Mouse (Mus musculus) cerebellum, adult 11 months (tissue): ENCODE data around the gene Serpinf2.
A peak's percentile ranks its signal among the peaks of the same experiment; 100 is the strongest.
"Not testable (repeated sequence)": the region's sequence is repeated elsewhere in the genome, so short reads cannot be mapped to it uniquely, and the experiment has no call there.

Experiments
- DNase-seq: peaks from one replicate; pipeline ENCODE4 v3.0.0; 2022

Gene Serpinf2

DNA sequence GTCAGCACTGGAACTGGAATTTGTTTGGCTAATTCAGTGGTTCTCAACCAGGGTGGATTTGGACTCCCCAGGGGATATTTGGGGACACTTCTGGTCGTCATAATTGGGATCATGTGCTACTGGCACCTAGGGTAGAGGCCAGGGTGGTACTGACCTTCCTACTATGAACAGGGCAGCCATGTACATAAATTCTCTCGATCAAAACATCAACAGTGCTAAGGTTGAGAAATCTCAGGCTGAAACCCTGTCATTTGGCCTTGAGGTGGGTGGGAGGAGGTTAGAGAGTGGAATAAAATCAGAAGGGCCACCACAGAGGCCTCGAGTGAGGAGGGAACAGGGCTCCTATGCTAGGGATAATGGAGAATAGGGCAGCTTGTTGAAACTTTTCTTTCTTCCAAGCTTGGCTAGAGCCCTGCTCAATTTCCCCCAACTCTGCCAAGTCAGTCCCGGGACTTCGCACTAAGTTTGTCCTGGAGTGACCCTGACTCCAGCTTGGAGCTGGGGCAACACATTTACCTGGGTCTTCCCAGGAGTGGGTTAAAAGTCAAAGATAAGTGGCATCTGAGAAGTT is 19.8 kb upstream of the Serpinf2 start:
- DNase-seq: no peak

- DNase-seq: no peak
These were observed 19.2 kb upstream of the Serpinf2 start for GRCm38 (mm10) chr11:75458628-75459041.

- DNase-seq: no peak
These were observed 18.8 kb upstream of the Serpinf2 start for GRCm38 (mm10) chr11:75458169-75458568.

DNA sequence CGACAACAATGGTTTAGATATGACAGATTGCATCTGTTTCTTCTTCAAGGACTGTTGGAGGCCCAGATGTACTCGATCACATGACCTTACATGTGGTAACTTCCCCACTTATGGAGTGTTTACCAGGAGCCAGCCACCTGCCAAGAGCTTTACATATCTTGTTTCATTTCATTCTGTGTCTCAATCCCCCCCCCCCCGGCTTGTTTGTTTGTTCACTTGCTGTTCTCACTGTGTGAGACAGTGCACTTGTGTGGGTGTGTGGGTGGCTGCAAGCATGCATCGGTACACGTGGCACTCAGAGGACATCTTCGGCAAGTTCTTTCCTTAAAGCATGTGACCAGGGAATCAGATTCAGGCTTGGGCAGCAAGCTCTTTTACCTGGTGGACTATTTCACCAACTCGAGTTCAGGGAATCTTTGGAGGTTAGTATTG is 17.1 kb upstream of the Serpinf2 start:
- DNase-seq: no peak

DNA sequence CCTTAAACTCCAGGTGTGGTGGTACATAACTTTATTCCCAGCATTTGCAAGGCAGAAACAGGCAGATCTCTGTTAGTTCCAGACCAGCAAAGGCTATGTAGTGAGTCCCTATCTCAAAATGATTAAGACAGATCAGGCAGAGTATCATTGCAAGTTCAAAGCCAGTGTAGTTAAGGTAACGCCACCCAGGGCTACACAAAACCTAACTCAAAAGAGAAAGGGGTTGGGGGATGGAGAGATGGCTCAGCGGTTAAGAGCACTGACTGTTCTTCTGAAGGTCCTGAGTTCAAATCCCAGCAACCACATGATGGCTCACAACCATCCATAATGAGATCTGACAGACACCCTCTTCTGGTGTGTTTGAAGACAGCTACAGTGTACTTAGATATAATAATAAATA is 16.6 kb upstream of the Serpinf2 start:
- not testable (repeated sequence) for DNase-seq

- no peak for DNase-seq
These were observed 15.8 kb upstream of the Serpinf2 start for GRCm38 (mm10) chr11:75455041-75455736.

DNA sequence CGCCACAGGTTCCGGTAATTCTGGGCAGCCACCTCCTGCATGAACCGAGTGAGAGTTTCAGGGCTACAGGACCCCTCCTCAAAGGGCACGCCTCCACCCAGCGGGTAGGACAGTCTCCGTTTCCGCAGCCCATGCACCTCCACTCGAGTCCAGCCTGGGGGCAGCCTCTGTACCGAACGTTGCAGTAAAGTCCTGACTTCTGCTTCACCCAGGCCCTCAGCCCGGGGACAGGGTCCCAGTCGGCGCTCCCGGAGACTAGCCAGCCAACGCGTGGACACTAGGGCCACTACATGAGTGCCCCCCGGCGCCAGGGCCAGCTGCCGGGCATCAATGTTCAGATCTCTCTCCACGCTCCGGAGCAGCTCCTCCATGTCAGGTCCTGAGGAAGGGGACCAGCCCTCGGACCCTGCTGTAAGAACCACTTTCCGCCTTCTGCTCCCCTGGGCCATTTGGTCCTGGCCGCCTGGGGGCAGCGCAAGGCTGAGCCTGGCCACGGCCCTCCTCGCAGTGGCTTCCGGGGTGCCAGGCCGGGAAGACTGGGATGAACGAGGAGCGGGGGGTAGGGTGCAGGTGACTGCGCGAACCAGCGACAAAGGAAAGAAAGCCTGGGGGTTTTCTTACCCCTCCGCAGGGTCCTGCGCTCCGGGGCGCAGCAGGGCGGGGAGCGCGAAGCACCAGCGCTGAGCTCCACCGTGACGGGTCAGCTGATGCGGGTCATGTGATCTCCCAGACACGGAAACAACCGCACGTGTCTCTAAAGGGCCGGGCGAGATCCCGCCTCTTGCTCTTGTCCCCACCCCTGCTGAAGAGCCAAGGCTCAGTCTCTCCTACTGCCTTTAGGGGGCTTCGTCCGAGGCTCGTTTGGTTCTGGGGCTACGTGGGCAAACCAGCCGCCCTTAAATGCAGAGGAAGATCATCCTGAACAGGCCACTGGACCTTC is 14.9 kb upstream of the Serpinf2 start, which contains the start of gene Wdr81:
TSS of gene Wdr81 (minus strand) at position 727 of the 940 bp plus-strand sequence.
- DNase-seq: peak; percentile 72

GRCm38 (mm10) chr11:75452812-75453557 is 13.6 kb upstream of the Serpinf2 start:
- no peak for DNase-seq

DNA sequence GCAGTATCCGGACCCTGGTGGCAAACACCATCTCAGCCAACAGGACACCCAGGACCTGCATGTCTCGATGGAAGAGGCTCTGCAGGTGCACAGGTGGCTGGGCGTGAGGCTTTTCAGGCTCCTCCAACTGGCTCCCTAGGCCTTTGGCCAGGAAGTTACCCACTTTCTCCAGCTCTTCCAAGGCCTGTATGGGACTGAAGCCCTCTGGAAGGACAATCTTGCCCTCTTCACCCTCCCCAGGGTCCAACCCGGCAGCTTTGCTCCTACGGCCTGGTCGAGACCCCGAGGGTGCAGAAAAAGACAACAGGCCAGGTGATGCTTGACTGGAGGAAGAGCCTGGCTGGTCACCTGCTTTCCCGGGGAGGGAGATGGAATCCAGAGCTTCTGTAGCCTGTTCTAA is 12.7 kb upstream of the Serpinf2 start:
- DNase-seq: no peak

DNA sequence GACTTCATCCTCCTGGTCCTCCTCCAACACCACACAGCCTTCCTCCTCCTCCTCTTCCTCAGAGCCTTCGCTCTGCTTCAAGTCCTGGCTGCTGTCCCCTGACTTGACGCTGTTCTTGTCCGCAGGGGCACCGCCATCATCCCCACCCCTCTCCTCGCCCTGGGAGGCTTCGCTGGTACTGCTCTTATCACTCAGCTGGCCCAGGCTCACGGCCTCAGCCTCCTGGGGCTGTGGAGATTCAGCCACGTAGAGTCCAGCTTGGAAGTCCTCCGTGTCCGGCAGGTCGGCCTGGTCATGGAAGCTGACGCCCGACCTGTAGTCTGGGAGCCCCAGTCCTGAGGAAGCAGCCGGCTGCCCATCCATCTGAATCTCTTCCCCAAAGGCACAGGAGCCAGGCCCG is 11.5 kb upstream of the Serpinf2 start:
- DNase-seq: no peak

- DNase-seq: no peak
These were observed 11.0 kb upstream of the Serpinf2 start for GRCm38 (mm10) chr11:75450304-75450908.

DNA sequence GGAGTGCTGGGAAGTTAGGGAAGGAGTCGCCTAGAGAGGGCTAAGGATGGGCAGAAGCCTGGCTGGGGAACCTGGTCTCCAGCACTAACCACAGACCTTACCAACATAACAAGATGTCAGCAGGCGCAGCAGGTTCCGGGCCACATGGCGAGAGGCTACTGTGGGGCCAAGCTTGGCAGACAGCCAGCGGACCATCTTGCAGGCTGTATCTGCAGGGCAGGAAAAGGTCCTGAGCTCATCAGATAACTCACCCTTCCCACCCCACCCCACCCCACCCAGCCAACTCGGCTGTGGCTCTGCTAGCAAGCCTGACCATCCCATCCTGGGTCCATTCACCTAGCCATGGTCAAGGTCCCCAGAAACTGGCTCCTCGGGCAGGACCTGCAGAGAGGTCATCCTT is 10.3 kb upstream of the Serpinf2 start:
- DNase-seq: peak; percentile 52

DNA sequence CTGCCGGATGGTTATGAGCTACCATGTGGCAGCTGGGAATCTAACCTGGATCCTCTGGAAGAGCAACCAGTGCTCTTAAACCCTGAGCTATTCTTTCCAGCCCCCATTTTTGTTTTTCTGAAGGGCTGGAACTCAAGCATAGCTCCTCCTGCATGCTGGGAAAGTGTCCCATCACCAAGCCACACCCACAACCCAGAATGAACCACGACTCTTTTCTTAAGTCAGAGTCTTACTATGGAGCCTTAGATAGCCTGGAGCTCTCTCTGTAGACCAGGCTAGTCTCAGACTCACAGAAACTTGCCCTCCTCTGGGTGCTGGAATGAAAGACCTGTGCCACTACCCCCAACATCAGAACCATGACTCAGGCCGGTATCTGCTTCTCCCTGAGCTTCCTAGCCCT is 9.2 kb upstream of the Serpinf2 start:
- no peak for DNase-seq

GRCm38 (mm10) chr11:75443711-75444110 is 4.3 kb upstream of the Serpinf2 start:
- no peak for DNase-seq

DNA sequence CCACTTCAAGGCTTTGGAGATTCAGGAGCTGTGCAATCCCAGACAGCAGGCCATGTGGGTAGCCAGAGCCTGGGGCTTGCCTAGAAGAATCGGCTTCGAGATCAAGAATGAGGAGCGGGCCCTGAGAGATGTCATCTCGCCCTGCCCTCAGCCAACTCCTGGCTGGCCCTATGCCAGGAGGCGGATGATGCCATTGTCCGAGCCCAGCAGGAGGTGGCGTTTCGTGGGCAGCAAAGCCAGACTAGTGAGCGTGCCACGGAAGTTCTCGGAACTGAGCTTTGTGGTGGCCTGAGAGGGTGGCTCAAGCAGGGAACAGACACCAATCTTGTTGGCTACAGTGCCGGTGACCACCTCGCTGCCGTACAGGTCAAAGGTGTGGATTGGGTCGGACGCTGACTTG is 2.2 kb upstream of the Serpinf2 start:
- DNase-seq: peak; percentile 35

DNA sequence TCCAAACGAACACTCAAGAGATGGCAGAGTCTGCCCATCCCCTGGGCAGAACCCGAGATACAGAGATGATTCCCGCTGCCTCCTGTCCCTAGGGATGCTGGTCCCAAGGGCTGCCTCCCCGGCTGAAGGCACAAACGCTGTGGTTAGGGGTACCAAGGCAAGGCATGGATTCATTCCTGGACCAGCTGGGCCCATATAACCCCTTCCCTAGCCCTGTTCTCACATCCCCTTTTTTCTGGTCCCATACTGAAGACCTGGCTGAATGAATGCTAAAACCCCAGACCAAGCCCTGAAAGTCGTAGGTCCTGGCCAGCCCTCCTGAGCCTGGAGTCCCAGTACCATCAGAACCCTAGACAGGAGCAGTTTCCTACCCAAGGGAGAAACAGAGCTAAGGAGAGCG is 1.6 kb upstream of the Serpinf2 start:
- no peak for DNase-seq

DNA sequence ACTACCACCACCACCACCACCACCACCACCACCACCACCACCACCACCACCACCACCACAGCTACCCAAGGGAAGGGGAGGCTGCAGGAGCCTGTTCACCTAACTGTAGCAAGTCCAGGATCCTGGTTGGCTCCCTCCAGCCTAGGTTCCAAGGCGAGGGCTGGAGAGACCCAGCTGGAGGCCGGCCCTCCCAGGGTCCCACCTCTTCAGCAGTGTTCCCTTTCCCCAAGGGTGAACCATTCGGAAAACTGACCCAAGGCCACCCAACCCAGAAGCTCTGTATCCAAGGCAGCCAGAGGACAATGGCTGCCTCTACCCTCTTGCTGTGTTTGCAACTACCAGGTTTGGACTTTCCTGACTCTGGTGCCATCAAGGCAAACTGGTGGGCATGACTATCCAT is 560 bp upstream of the Serpinf2 start:
- DNase-seq: no peak

DNA sequence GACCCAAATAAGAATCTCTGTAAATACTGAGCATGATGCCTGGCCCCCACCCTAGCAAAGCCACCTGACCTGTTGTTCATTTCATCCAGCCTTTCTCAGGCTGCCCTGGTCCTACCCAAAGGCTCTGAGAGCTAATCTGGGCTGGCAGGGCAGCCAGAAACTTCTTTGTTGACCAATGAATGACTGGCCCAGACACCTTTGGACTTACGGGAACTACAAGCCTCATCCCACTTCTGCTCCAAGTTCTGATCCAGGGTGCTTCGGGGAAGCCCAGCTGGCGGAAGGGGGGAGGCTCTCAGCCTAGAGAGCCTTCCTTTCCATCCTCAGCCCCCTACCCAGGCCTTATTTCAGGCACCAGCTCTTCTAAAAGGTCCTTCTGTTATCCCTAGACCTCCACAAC is 587 bp downstream of the Serpinf2 start:
- no peak for DNase-seq

GRCm38 (mm10) chr11:75438194-75438593 is 1.2 kb downstream of the Serpinf2 start:
- DNase-seq: no peak

DNA sequence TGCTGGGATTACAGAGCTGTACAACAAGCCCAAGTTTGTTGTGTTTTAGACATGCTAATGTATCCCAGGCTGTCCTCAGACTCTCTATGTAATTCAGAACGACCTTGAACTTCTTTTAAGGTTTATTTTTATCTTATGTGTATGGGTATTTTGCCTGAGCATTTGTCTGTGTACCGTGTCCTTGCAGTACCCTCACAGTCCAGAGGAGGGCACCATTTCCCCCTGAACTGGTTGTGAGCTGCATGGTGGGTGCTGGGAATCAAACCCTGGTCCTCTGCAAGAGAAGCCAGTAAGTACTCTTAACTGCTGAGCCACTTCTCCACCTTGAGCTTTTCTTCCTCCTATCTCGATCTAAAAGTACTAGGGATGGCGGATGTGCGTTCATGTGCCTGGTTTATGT is 5.3 kb downstream of the Serpinf2 start:
- no peak for DNase-seq

GRCm38 (mm10) chr11:75431307-75431706 is 8.1 kb downstream of the Serpinf2 start:
- peak; percentile 64 for DNase-seq

DNA sequence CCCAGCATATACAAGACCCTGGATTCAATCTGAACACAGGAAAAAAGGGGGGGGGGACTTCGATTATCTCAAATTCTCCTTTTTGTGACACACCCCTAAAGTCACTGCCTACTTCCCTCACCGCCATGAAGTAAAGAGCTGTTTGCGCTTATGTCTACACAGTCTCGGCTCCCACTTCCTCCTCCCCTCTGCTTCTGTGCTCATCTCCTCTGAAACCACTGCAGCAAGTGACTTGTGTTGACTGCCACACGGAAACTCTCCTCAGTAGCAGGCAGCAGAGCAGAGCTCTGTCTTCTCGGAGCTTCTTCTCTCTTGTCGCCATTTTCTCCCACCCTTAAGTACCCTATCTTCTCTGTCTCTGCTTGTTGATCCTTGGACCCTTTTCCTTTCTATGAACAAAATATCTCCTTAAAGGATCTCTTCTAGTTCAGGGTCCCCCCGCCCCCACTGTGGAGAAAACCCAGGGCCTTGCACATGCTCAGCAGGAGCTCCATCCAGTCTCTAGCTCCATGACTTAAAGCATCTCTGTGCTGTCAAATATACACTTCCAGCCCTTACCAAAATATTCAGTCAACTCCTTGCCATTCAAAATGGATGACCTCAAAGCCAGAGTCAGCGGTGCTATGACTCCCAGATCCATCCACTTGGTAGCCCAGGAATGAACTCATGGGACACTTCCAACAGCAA is 10.2 kb downstream of the Serpinf2 start:
- no peak for DNase-seq
